Comparison of ENCODE assay signal across 18 mouse cellular contexts in the genomic region with DNA sequence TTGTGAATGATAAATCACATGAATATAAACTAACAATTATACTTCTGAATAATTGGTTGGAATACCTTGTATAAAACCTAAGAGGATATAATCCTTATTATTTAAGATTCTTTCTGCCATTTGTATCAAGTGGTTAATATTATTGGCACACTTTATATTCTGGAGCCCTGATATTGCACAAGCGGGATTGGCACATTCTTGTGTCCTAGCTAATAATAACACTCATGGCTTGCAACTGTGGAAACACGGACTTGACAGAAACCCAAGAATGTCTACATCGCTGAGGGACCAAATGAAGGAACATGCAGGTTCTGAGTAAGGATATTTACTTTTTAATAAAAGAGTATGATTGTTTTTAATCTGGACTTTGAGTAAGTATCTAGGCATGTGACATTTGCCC.
DNase-seq lines count a peak whose midpoint lies in the region; TF ChIP-seq lines count a peak whose summit lies in the region.
"Had no signal": no experiment of that assay in that cellular context is flagged by ENCODE, and none has a peak within 500 bp of the region (broad histone marks: within the 10 kb centered on the region; RNA-seq: fewer than 3 reads in every experiment).

No protein-coding gene starts in this region.

- intact Hi-C loops in heart, adult 2 months (cut with DNase I), result no loop called here
- intact Hi-C loops in heart, postnatal 25 days (cut with DNase I), result loop anchor here (10.0 kb wide), 1 partner anchor 62 kb away; the partner anchor contains the start of gene AI429214

- H3K4me3 ChIP-seq in heart, adult 2 months, result no peak overlapping the region
- no peak overlapping the region for H3K4me3 ChIP-seq in heart, embryonic 10.5 days
- H3K4me3 ChIP-seq: embryonic facial prominence, embryonic 12.5 days; forebrain, embryonic 10.5 days; heart, embryonic 15.5 days; neural tube, embryonic 13.5 days had no signal

- TF ChIP-seq EP300 in heart, adult 2 months (IDR thresholded peaks at IDR 0.05; ENCODE audit: insufficient read depth, low read depth, low read length), result no peak

- no peaks in the 10 kb centered on the region for H3K79me2 ChIP-seq in heart, adult 2 months (replicated peaks; ENCODE audit: control insufficient read depth, insufficient read depth, low read length)

- H3K4me1 ChIP-seq in heart, adult 2 months (ENCODE audit: control insufficient read depth, insufficient read depth, low read length), result peaks cover 3% of the 10 kb centered on the region
- peaks cover 3% of the 10 kb centered on the region; the same call in 1 of the 2 replicates for H3K4me1 ChIP-seq in heart, embryonic 10.5 days
- H3K4me1 ChIP-seq: embryonic facial prominence, embryonic 12.5 days; forebrain, embryonic 10.5 days; heart, embryonic 15.5 days; neural tube, embryonic 13.5 days had no signal

- no peak for TF ChIP-seq CTCF in heart, adult 2 months (IDR thresholded peaks at IDR 0.05)

- 40% methylated on average over 3 of the region's 3 CpGs for WGBS in heart, adult 2 months
- 85% methylated on average over 3 of the region's 3 CpGs for WGBS in heart, embryonic 10.5 days

- no peak overlapping the region for H3K9ac ChIP-seq in heart, adult 2 months (ENCODE audit: low read depth, low read length)
- H3K9ac ChIP-seq: embryonic facial prominence, embryonic 12.5 days; heart, embryonic 15.5 days; liver, embryonic 14.5 days; neural tube, embryonic 13.5 days had no signal

- peak overlapping the region; percentile 52 for H3K27ac ChIP-seq in heart, adult 2 months
- H3K27ac ChIP-seq in heart, embryonic 10.5 days, result no peak overlapping the region
- H3K27ac ChIP-seq: embryonic facial prominence, embryonic 12.5 days; forebrain, embryonic 10.5 days; heart, embryonic 15.5 days; liver, embryonic 14.5 days; neural tube, embryonic 13.5 days had no signal

- TF ChIP-seq POLR2A in heart, adult 2 months (IDR thresholded peaks at IDR 0.05; ENCODE audit: insufficient read depth, low read depth, low read length), result no peak

- no peaks in the 10 kb centered on the region for H3K9me3 ChIP-seq in heart, embryonic 10.5 days
- H3K9me3 ChIP-seq: embryonic facial prominence, embryonic 12.5 days; forebrain, embryonic 10.5 days; heart, embryonic 15.5 days; neural tube, embryonic 13.5 days had no signal

- H3K27me3 ChIP-seq in heart, adult 2 months (ENCODE audit: control insufficient read depth, insufficient read depth, low read length), result no peaks in the 10 kb centered on the region
- no peaks in the 10 kb centered on the region for H3K27me3 ChIP-seq in heart, embryonic 10.5 days (ENCODE audit: insufficient read depth, poor library complexity, severe bottlenecking)
- H3K27me3 ChIP-seq: CH12.LX; embryonic facial prominence, embryonic 12.5 days; heart, embryonic 15.5 days; neural tube, embryonic 13.5 days had no signal

- peak in 1 of 2 experiments; percentile 52 for DNase-seq in heart, adult 2 months
- no peak for DNase-seq in heart, embryonic 10.5 days (ENCODE audit: low spot score)
- DNase-seq in gonadal fat pad, adult 2 months (ENCODE audit: low read depth), result peak; percentile 79
- peak; percentile 9 for DNase-seq in heart, postnatal 25 days (ENCODE audit: low spot score)
- DNase-seq in skeletal muscle tissue, adult 2 months (ENCODE audit: low read depth, low spot score), result peak; percentile 85
- no peak for DNase-seq in kidney, postnatal 10 days
- no peak for DNase-seq in retina, postnatal 1 day
- DNase-seq: cerebellum, adult 18-20 months; kidney, adult 2 months; kidney, postnatal 4 days; layer of hippocampus, postnatal 36 days; thymus, adult 2 months had no signal

- H3K36me3 ChIP-seq in heart, adult 2 months (ENCODE audit: control insufficient read depth, insufficient read depth, low read length), result peaks cover 2% of the 10 kb centered on the region; the same call in 1 of the 2 replicates
- no peaks in the 10 kb centered on the region for H3K36me3 ChIP-seq in heart, embryonic 10.5 days
- H3K36me3 ChIP-seq: embryonic facial prominence, embryonic 12.5 days; forebrain, embryonic 10.5 days; heart, embryonic 15.5 days; neural tube, embryonic 13.5 days had no signal

Comparison
In these comparisons a context has a peak if more than half of its experiments do, and no peak if none do; other contexts are left out.
1. DNase-seq: peak in gonadal fat pad, adult 2 months (single experiment), heart, postnatal 25 days (single experiment) and skeletal muscle tissue, adult 2 months (single experiment); none in heart, embryonic 10.5 days (single experiment), kidney, postnatal 10 days (single experiment) and retina, postnatal 1 day (single experiment).